Mouse (Mus musculus) lung, embryonic 16.5 days (tissue): ENCODE measurements around the gene Cnot6. TPM values are rescaled to one million over a fixed set of nuclear protein-coding genes. Genes with fewer than 3 reads are reported as not detected.

ENCODE experiments used
- ATAC-seq: fragments of 200-750 bp; cut with Nextera tagmentation; 2 replicates; pipeline ENCODE4 v1.8.0; 2017; ENCODE audit warnings: low read depth, mild to moderate bottlenecking, moderate library complexity
- H3K27ac ChIP-seq: fragments of 300-500 bp; sonication (generic); 2 replicates; pipeline ENCODE4 v1.5.1; 2014; ENCODE audit warnings: mild to moderate bottlenecking, control low read depth, low read length
- H3K27me3 ChIP-seq: fragments of 300-500 bp; sonication (generic); 2 replicates; pipeline ENCODE4 v1.6.1; 2014; ENCODE audit warnings: low read depth, low read length, mixed read lengths; ENCODE audit not compliant: control insufficient read depth, insufficient read depth
- H3K36me3 ChIP-seq: fragments of 300-500 bp; sonication (generic); 2 replicates; pipeline ENCODE4 v1.6.1; 2014; ENCODE audit warnings: low read length; ENCODE audit not compliant: control insufficient read depth, insufficient read depth
- H3K4me1 ChIP-seq: fragments of 300-500 bp; sonication (generic); replicated peaks from 2 replicates; pipeline ENCODE4 v1.6.1; 2014; ENCODE audit warnings: low read length, mixed read lengths; ENCODE audit not compliant: control insufficient read depth, insufficient read depth
- H3K4me2 ChIP-seq: fragments of 300-500 bp; sonication (generic); 2 replicates; pipeline ENCODE4 v1.6.1; 2014; ENCODE audit warnings: low read depth, low read length, control low read depth
- H3K4me3 ChIP-seq: fragments of 300-500 bp; sonication (generic); 2 replicates; pipeline ENCODE4 v1.5.1; 2014; ENCODE audit warnings: mild to moderate bottlenecking, low read length, control low read depth
- H3K9ac ChIP-seq: fragments of 300-500 bp; sonication (generic); 2 replicates; pipeline ENCODE4 v1.6.1; 2014; ENCODE audit warnings: low read length, control low read depth
- H3K9me3 ChIP-seq: fragments of 300-500 bp; sonication (generic); 2 replicates; pipeline ENCODE4 v1.6.1; 2016; ENCODE audit warnings: low read length; ENCODE audit not compliant: control insufficient read depth
- WGBS: fragments of 180-500 bp; shearing (Covaris S2); extraction: QIAGEN DNeasy Blood & Tissue Kit; methylation state at CpG from one replicate; pipeline ENCODE4 v1.1.7; 2014; 5-methylcytosine and 5-hydroxymethylcytosine counted together
- polyA plus RNA-seq: library from polyadenylated mRNA; unstranded; fragments of >200 nt; fragmentation: Nextera tagmentation; extraction: Ambion mirVana; gene quantifications from 2 replicates; pipeline ENCODE4 v1.2.1, GENCODE M21; 2015

Cnot6 gene
- polyA plus RNA-seq, 1 experiment from 2014 or later = 57.1 TPM

DNA sequence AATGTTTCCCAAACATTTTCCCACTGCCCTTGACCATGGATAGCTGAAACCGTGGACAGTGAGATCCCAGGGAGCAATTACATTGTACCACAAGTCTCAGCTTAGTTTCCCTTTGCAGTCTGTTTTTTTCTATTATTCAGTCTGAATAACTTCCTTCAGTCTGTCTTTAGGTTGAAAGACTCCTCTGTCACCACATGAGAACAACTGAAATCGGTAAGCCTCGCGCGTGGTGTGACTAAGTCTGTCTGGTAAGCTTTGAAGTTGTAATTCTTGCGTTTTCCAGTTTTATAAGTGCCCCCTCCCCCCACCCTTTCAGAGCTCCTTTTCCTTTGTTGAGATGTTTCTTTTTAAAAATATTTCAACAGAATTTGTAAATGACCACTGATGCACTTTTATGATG lies 10.2 kb upstream of the Cnot6 start:
- Histone ChIP-seq H3K27ac (no peak overlapping the region), H3K27me3 (no peaks in the 10 kb centered on the region), H3K4me3 (no peak overlapping the region), H3K36me3 (no peaks in the 10 kb centered on the region), H3K4me2 (no peak overlapping the region), H3K9me3 (no peaks in the 10 kb centered on the region), H3K9ac (no peak overlapping the region), H3K4me1 (no peaks in the 10 kb centered on the region)
- no peak for ATAC-seq
- 79% methylated on average over 6 of the region's 6 CpGs for WGBS

DNA sequence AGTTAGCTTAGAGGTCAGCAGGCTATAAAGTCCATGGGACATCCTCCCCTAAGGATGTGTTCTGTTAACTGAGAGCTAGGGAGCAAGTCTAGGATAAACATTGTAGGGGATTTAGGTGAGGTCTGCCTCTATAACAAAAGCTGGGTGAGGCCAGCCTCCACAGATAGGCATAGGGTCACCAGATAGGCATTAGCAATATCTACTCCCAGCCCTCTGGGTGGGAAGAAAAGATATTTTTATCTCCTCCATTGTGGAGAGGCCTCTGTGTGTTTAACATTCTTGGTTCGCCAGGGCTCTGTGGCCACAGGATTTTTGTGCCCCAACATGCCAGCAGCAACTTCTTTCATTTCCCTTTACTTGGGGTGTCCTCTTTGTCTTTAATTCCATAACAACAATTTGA lies 8.8 kb upstream of the Cnot6 start:
- H3K4me3 ChIP-seq = no peak overlapping the region
- H3K27ac ChIP-seq = no peak overlapping the region
- H3K36me3 ChIP-seq = no peaks in the 10 kb centered on the region
- H3K4me2 ChIP-seq = no peak overlapping the region
- no peaks in the 10 kb centered on the region for H3K9me3 ChIP-seq
- 84% methylated on average over 1 of the region's 1 CpGs for WGBS
- ATAC-seq = no peak
- no peaks in the 10 kb centered on the region for H3K27me3 ChIP-seq
- H3K9ac ChIP-seq = no peak overlapping the region
- H3K4me1 ChIP-seq = no peaks in the 10 kb centered on the region

DNA sequence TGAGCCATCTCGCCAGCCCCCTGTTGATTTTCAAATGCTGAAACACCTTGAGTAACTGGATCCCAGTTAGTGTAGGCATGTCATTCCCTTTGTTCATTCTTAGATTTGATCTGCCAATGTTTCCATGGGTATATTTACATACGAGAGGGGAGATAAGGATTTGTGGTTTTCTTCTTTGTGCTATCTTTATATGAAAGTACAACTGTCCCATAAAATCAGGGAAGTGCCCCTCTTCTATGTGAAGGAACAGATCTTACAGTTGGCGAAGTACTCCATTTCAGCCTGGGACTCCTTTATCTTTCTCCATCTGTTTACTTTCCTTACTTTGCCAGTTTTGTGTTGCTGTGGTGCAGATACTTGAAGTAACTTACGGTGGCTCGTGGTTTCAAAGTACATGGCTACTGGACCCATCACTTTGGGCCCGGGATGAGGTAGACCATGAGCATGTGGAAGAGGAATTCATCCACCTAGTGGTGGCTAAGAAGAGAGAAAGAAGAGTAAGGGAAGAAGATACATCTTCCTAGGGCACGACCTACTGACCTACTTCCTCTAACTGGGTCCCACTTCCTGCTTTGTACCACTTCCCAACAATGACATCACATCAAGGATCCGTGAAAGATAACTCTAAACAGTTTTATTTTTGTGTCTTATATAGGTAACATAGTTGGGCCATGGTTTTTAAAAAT lies 7.1 kb upstream of the Cnot6 start:
- Histone ChIP-seq H3K4me1 (no peaks in the 10 kb centered on the region), H3K27ac (no peak overlapping the region), H3K4me3 (no peak overlapping the region), H3K4me2 (no peak overlapping the region), H3K9ac (no peak overlapping the region), H3K36me3 (no peaks in the 10 kb centered on the region), H3K27me3 (no peaks in the 10 kb centered on the region), H3K9me3 (no peaks in the 10 kb centered on the region)
- ATAC-seq = no peak
- 81% methylated on average over 8 of the region's 8 CpGs for WGBS

DNA sequence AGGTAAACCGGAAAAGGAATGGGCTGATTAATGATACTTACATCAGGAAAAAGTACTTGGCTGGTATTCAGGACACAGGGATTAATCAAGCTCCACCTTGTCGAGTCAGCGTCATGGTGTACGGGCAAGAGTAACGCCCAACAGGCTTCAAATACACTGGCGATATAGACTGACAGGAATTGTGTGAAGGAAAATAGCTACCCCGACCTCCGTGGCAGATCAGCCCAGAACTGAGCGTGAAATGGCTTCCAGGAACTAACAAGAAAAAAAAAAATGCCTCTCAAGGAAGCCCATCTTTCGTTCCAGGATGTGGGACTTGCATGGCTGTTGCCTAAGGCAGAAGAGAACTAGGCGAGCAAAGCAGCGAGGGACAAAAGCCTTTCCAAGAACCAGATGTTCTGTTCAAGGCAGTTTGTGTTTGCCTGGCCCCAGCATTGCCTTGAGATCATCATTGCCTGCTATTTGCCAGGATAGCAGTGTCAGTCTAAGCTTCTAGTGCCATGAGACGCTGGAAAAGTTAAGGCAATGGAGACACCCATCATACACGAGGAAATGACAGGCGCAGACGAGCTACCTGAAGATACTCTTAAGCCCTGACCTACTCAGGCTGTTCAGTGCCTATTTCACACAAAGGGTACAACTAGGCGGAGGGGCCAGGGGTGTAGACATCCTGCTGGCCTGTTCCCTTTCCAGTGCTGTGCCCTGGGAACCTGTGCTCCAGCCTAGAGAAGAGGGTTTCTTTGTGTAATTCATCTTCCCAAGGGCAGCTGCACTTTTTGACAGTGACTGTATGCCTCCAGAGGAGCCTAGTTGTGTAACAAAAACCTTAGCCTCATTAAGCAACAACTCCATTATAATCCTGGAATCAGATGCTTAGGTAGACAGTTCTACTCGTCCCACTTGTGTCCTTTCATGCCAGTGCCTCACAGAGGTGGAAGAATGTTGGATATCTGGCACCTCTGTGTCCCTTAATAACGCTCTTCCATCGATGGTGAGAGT lies 1.1 kb upstream of the Cnot6 start:
- peak; percentile 7 for ATAC-seq
- peak overlapping the region; percentile 64 for H3K9ac ChIP-seq
- H3K4me1 ChIP-seq = peaks cover 21% of the 10 kb centered on the region
- no peaks in the 10 kb centered on the region for H3K36me3 ChIP-seq
- peak overlapping the region; percentile 85 for H3K4me2 ChIP-seq
- no peaks in the 10 kb centered on the region for H3K9me3 ChIP-seq
- WGBS = 32% methylated on average over 20 of the region's 20 CpGs
- peak overlapping the region; percentile 93 for H3K4me3 ChIP-seq
- H3K27ac ChIP-seq = peak overlapping the region; percentile 82
- no peaks in the 10 kb centered on the region for H3K27me3 ChIP-seq

DNA sequence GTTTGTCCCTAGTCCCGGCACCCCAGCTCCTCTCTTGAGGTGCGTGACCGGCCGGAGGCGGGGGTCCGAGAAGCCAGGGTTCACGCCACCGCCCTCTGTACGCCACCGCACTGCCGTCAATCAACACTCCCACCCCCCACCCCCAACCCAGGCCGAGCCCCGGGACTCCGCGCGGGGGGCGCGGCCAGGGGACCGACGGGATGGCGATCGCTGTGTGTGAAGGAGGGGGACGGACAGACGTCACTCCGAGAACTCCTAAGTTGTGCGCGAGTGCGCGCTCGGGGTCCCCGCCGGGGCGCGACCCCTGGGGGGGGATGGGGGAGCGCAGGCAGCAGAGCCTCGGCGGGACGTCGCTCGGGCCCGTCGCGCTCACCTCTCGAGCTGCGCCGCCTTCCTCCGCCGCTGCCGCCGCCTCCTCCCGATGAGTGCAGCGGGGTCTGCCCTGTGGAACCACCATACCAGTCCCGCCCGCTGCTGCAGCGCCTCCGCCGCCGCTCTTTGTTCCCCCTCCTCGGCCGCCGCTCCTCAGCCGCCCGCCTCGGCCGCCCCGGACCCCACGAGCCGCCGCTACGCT lies 455 bp downstream of the Cnot6 start:
- Histone ChIP-seq H3K4me3 (peak overlapping the region; percentile 93), H3K9ac (peak overlapping the region; percentile 98), H3K4me1 (peaks cover 23% of the 10 kb centered on the region), H3K36me3 (no peaks in the 10 kb centered on the region), H3K27me3 (no peaks in the 10 kb centered on the region), H3K27ac (peak overlapping the region; percentile 95), H3K4me2 (peak overlapping the region; percentile 70), H3K9me3 (no peaks in the 10 kb centered on the region)
- peak; percentile 63 for ATAC-seq
- WGBS = 0% methylated on average over 35 of the region's 70 CpGs

DNA sequence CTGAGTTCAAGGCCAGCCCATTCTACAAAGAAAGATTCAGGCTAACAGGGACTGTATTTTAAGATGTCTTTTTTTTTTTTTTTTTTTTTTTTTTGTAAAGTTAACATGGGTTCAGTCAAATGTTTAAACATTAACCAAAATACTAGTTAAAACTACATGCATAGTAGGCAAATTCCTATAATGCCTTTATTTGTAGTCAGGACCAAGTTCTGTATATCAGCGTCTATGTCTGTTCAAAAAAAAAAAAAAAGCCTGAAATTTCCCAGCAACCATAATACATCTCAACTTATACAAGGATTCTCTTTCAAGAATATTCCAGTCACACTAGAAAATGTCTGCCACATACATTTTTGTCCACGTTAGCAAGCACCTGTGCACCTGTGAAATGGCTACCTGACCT lies 1.9 kb downstream of the Cnot6 start:
- no peaks in the 10 kb centered on the region for H3K27me3 ChIP-seq
- H3K9ac ChIP-seq = peak overlapping the region; percentile 98
- no peak overlapping the region for H3K27ac ChIP-seq
- H3K36me3 ChIP-seq = peaks cover under 1% of the 10 kb centered on the region; the same call in 1 of the 2 replicates
- H3K9me3 ChIP-seq = no peaks in the 10 kb centered on the region
- H3K4me2 ChIP-seq = peak overlapping the region; percentile 70
- 41% methylated on average over 2 of the region's 2 CpGs for WGBS
- peak overlapping the region; percentile 93 for H3K4me3 ChIP-seq
- ATAC-seq = no peak
- peaks cover 23% of the 10 kb centered on the region for H3K4me1 ChIP-seq

DNA sequence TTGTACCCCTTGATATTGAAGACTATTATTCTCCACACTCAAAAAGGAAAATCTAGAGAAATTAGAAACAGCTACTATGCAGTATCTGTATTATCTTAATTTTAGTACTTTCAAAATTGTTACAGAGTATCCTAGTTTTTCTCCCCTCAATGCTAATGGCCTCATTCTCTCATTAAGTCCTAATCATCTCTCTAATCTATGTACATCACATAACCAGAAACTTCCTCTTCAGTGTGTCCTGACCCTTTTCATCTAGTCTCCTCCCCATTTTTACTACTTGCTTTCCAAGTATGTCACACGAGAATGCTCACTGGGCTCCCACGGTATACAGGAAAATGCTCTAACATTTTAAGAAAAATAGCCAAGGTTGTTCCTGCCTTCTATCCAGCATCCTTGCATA lies 4.7 kb downstream of the Cnot6 start:
- peaks cover 4% of the 10 kb centered on the region for H3K36me3 ChIP-seq
- no peak overlapping the region for H3K4me3 ChIP-seq
- no peak overlapping the region for H3K9ac ChIP-seq
- no peak for ATAC-seq
- H3K9me3 ChIP-seq = no peaks in the 10 kb centered on the region
- no peak overlapping the region for H3K27ac ChIP-seq
- 74% methylated on average over 2 of the region's 2 CpGs for WGBS
- H3K4me2 ChIP-seq = no peak overlapping the region
- peaks cover 18% of the 10 kb centered on the region for H3K4me1 ChIP-seq
- no peaks in the 10 kb centered on the region for H3K27me3 ChIP-seq

- Histone ChIP-seq H3K27me3 (no peaks in the 10 kb centered on the region), H3K9me3 (no peaks in the 10 kb centered on the region), H3K4me3 (no peak overlapping the region), H3K4me2 (no peak overlapping the region), H3K36me3 (peaks cover 18% of the 10 kb centered on the region), H3K4me1 (peaks cover 7% of the 10 kb centered on the region; the same call in 1 of the 2 replicates), H3K27ac (no peak overlapping the region), H3K9ac (no peak overlapping the region)
- ATAC-seq = no peak
- 72% methylated on average over 8 of the region's 8 CpGs for WGBS
These were observed 7.7 kb downstream of the Cnot6 start for GRCm38 (mm10) chr11:49704804-49705203.

GRCm38 (mm10) chr11:49702014-49702413 lies 10.5 kb downstream of the Cnot6 start:
- Histone ChIP-seq H3K9me3 (no peaks in the 10 kb centered on the region), H3K36me3 (peaks cover 22% of the 10 kb centered on the region), H3K4me1 (no peaks in the 10 kb centered on the region), H3K4me2 (no peak overlapping the region), H3K9ac (no peak overlapping the region), H3K27ac (no peak overlapping the region), H3K27me3 (no peaks in the 10 kb centered on the region), H3K4me3 (no peak overlapping the region)
- WGBS = 96% methylated on average over 8 of the region's 8 CpGs
- ATAC-seq = no peak
